10 mouse cellular contexts compared by ENCODE assay signal in genomic region chr5:110466531-110467424, GRCm38 (mm10). TPM values are rescaled to one million over a fixed set of nuclear protein-coding genes. Genes with fewer than 3 reads are reported as not detected.
DNase-seq lines count a peak whose midpoint lies in the region; ATAC-seq and TF ChIP-seq lines count a peak whose summit lies in the region.
"Had no signal": no experiment of that assay in that cellular context is flagged by ENCODE, and none has a peak within 500 bp of the region (broad histone marks: within the 10 kb centered on the region; RNA-seq: fewer than 3 reads in every experiment).

No protein-coding gene starts in this region.

- H3K9ac ChIP-seq in heart, embryonic 11.5 days (ENCODE audit: low read depth, low read length) = no peak overlapping the region
- H3K9ac ChIP-seq in embryonic facial prominence, embryonic 12.5 days = no peak overlapping the region
- no peak overlapping the region for H3K9ac ChIP-seq in liver, embryonic 11.5 days (ENCODE audit: low read depth, low read length)

- no peak for ATAC-seq in heart, embryonic 11.5 days (replicated peaks; ENCODE audit: insufficient number of reproducible peaks, low FRiP score, low TSS enrichment)
- 0 out of 2 replicates have a peak, but pooled peaks have one; percentile 20 for ATAC-seq in embryonic facial prominence, embryonic 12.5 days (ENCODE audit: insufficient number of reproducible peaks, insufficient read depth, low FRiP score, low TSS enrichment)
- ATAC-seq in liver, embryonic 11.5 days (replicated peaks; ENCODE audit: low FRiP score) = no peak

- no peaks in the 10 kb centered on the region for H3K9me3 ChIP-seq in heart, embryonic 10.5 days
- no peaks in the 10 kb centered on the region for H3K9me3 ChIP-seq in heart, embryonic 11.5 days (replicated peaks; ENCODE audit: control insufficient read depth, low read length)
- no peaks in the 10 kb centered on the region for H3K9me3 ChIP-seq in embryonic facial prominence, embryonic 12.5 days
- no peaks in the 10 kb centered on the region for H3K9me3 ChIP-seq in midbrain, embryonic 10.5 days (replicated peaks)
- H3K9me3 ChIP-seq in liver, embryonic 11.5 days (ENCODE audit: control insufficient read depth, low read length) = no peaks in the 10 kb centered on the region

- no peaks in the 10 kb centered on the region for H3K36me3 ChIP-seq in heart, embryonic 10.5 days
- H3K36me3 ChIP-seq in heart, embryonic 11.5 days (ENCODE audit: control insufficient read depth, insufficient read depth, low read length) = no peaks in the 10 kb centered on the region
- H3K36me3 ChIP-seq in embryonic facial prominence, embryonic 12.5 days = no peaks in the 10 kb centered on the region
- H3K36me3 ChIP-seq in midbrain, embryonic 10.5 days = no peaks in the 10 kb centered on the region
- H3K36me3 ChIP-seq in liver, embryonic 11.5 days (ENCODE audit: control insufficient read depth, insufficient read depth, low read length) = no peaks in the 10 kb centered on the region

- H3K27ac ChIP-seq in heart, embryonic 10.5 days = no peak overlapping the region
- no peak overlapping the region for H3K27ac ChIP-seq in heart, embryonic 11.5 days (ENCODE audit: low read depth, low read length)
- H3K27ac ChIP-seq in embryonic facial prominence, embryonic 12.5 days = no peak overlapping the region
- H3K27ac ChIP-seq in midbrain, embryonic 10.5 days (replicated peaks) = 0 out of 2 replicates have a peak overlapping the region, but pooled peaks have one; percentile 18
- no peak overlapping the region for H3K27ac ChIP-seq in liver, embryonic 11.5 days (ENCODE audit: low read depth, low read length)
- H3K27ac ChIP-seq: macrophage had no signal

- H3K4me1 ChIP-seq in heart, embryonic 10.5 days = 0 out of 2 replicates have a peak, but pooled peaks cover 9% of the 10 kb centered on the region
- H3K4me1 ChIP-seq in heart, embryonic 11.5 days (ENCODE audit: control insufficient read depth, insufficient read depth, low read length) = no peaks in the 10 kb centered on the region
- no peaks in the 10 kb centered on the region for H3K4me1 ChIP-seq in embryonic facial prominence, embryonic 12.5 days
- peaks cover 22% of the 10 kb centered on the region for H3K4me1 ChIP-seq in midbrain, embryonic 10.5 days
- H3K4me1 ChIP-seq in lung, adult 2 months (ENCODE audit: control insufficient read depth, insufficient read depth, low read length) = no peaks in the 10 kb centered on the region
- H3K4me1 ChIP-seq in liver, embryonic 11.5 days (replicated peaks; ENCODE audit: control insufficient read depth, insufficient read depth, low read length) = no peaks in the 10 kb centered on the region

- H3K27me3 ChIP-seq in heart, embryonic 10.5 days (ENCODE audit: insufficient read depth, poor library complexity, severe bottlenecking) = peaks cover 25% of the 10 kb centered on the region
- H3K27me3 ChIP-seq in heart, embryonic 11.5 days (ENCODE audit: control insufficient read depth, insufficient read depth, low read length) = peaks cover 5% of the 10 kb centered on the region; the same call in 1 of the 2 replicates
- no peaks in the 10 kb centered on the region for H3K27me3 ChIP-seq in embryonic facial prominence, embryonic 12.5 days
- peaks cover 32% of the 10 kb centered on the region for H3K27me3 ChIP-seq in midbrain, embryonic 10.5 days (ENCODE audit: low read depth, poor library complexity, severe bottlenecking)
- no peaks in the 10 kb centered on the region for H3K27me3 ChIP-seq in liver, embryonic 11.5 days (replicated peaks; ENCODE audit: control insufficient read depth, insufficient read depth, low read length)
- H3K27me3 ChIP-seq: CH12.LX had no signal

- peak; percentile 66 for DNase-seq in heart, embryonic 10.5 days (ENCODE audit: low spot score)
- DNase-seq in adipocyte (ENCODE audit: low spot score) = peak; percentile 43
- no peak for DNase-seq in midbrain, embryonic 10.5 days (ENCODE audit: low spot score)
- no peak for DNase-seq in lung, adult 2 months
- no peak for DNase-seq in embryo, embryonic 10 days (ENCODE audit: low spot score)
- DNase-seq in liver, embryonic 11.5 days (ENCODE audit: low spot score) = no peak

- TF ChIP-seq POLR2A in lung, adult 2 months (IDR thresholded peaks at IDR 0.05; ENCODE audit: borderline replicate concordance, extremely low read depth, low read depth, low read length) = no peak

- 72% methylated on average over 11 of the region's 11 CpGs for WGBS in heart, embryonic 10.5 days
- WGBS in heart, embryonic 11.5 days (ENCODE audit: insufficient replicate concordance) = 61% methylated on average over 11 of the region's 11 CpGs
- WGBS in embryonic facial prominence, embryonic 12.5 days = 58% methylated on average over 11 of the region's 11 CpGs
- 76% methylated on average over 11 of the region's 11 CpGs for WGBS in midbrain, embryonic 10.5 days
- 72% methylated on average over 11 of the region's 11 CpGs for WGBS in lung, adult 2 months
- 65% methylated on average over 11 of the region's 11 CpGs for WGBS in liver, embryonic 11.5 days

- no peak overlapping the region for H3K4me3 ChIP-seq in heart, embryonic 10.5 days
- H3K4me3 ChIP-seq in heart, embryonic 11.5 days (ENCODE audit: low read depth, low read length) = no peak overlapping the region
- H3K4me3 ChIP-seq in embryonic facial prominence, embryonic 12.5 days = no peak overlapping the region
- H3K4me3 ChIP-seq in midbrain, embryonic 10.5 days = no peak overlapping the region
- H3K4me3 ChIP-seq in lung, adult 2 months (replicated peaks; ENCODE audit: extremely low read depth, low read depth, low read length) = no peak overlapping the region
- no peak overlapping the region for H3K4me3 ChIP-seq in liver, embryonic 11.5 days (ENCODE audit: low read depth, low read length)

- TF ChIP-seq CTCF in lung, adult 2 months (IDR thresholded peaks at IDR 0.05; ENCODE audit: insufficient read depth, low read length) = no peak

- H3K4me2 ChIP-seq in heart, embryonic 11.5 days = no peak overlapping the region
- no peak overlapping the region for H3K4me2 ChIP-seq in embryonic facial prominence, embryonic 12.5 days (replicated peaks)
- H3K4me2 ChIP-seq in liver, embryonic 11.5 days = no peak overlapping the region

RNA-seq across cellular contexts. Expression of gene Fbrsl1, which starts 18.5 kb away (rescaled TPM):
- 9.6 and 11.1 TPM in 2 replicates for polyA plus RNA-seq in heart, embryonic 10.5 days (2016; fragmentation: Nextera tagmentation; extraction: Ambion mirVana)
- 8.1 and 10.2 TPM in 2 replicates for polyA plus RNA-seq in heart, embryonic 11.5 days (2014; fragmentation: Nextera tagmentation; extraction: Ambion mirVana)
- polyA plus RNA-seq in embryonic facial prominence, embryonic 12.5 days (2016; fragmentation: Nextera tagmentation; extraction: Ambion mirVana) = 25.4 and 26.6 TPM in 2 replicates
- 10.3 and 14.6 TPM in 2 replicates for polyA plus RNA-seq in midbrain, embryonic 10.5 days (2016; fragmentation: Nextera tagmentation; extraction: Ambion mirVana)
- polyA plus RNA-seq in lung, adult 2 months (2012; rRNA removed) = 64.9 and 107 TPM in 2 replicates
- 12.9 and 13.8 TPM in 2 replicates for polyA plus RNA-seq in liver, embryonic 11.5 days (2014; fragmentation: Nextera tagmentation; extraction: Ambion mirVana)

Comparison
In these comparisons a context has a peak if more than half of its experiments do, and no peak if none do; other contexts are left out.
1. DNase-seq: peak in heart, embryonic 10.5 days (single experiment) and adipocyte (single experiment); none in midbrain, embryonic 10.5 days (single experiment), lung, adult 2 months (single experiment), embryo, embryonic 10 days (single experiment) and liver, embryonic 11.5 days (single experiment).